Mouse (Mus musculus) kidney, adult 2 months (tissue): ENCODE data around the gene Wwox.

Experiments
- CTCF ChIP-seq: fragments of 200-500 bp; conservative IDR thresholded peaks from 2 replicates; pipeline ENCODE4 v1.5.1; 2011; ENCODE audit warnings: low read depth, mild to moderate bottlenecking, control low read depth, low read length, moderate library complexity, mixed read lengths; ENCODE audit not compliant: insufficient read depth, insufficient read length
- POLR2A ChIP-seq: fragments of 200-500 bp; IDR thresholded peaks from one replicate; pipeline ENCODE4 v1.6.1; 2011; ENCODE audit warnings: low read depth, low read length, control low read depth

DNA sequence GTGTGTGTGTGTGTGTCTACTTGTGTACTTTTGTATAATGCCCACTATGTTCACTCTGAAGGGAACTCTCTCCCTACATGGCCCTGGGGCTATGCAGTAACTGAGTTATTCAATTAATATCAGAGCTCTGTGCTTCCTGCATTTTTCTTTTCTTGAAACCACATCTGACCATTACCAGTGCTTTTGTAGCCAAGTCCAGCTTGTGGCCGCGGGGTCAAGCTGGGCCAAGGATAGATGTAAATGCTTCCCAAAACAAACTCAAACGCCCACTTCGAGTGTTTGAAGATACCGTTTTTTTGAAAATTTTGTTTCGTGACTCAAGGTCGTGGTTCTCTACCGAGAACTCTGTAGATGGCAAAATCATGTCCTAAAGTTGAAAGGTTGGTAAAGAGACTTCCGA is 337.2 kb downstream of the Wwox start:
- no peak for TF ChIP-seq CTCF
- no peak for TF ChIP-seq POLR2A
